Mouse (Mus musculus) kidney, postnatal 0 days (tissue): ENCODE data around the gene Npc2. TPM values are rescaled to one million over a fixed set of nuclear protein-coding genes. Genes with fewer than 3 reads are reported as not detected.

ENCODE experiments used
- ATAC-seq: fragments of 200-750 bp; cut with Nextera tagmentation; replicated peaks from 2 replicates; pipeline ENCODE4 v1.8.0; 2017; ENCODE audit warnings: low read depth, moderate number of reproducible peaks, moderate TSS enrichment, moderate library complexity; ENCODE audit not compliant: low FRiP score
- DNase-seq: peaks from one replicate; pipeline ENCODE4 v3.0.0-alpha.2; 2016; ENCODE audit warnings: low spot score
- H3K27ac ChIP-seq: fragments of 300-500 bp; sonication (generic); 2 replicates; pipeline ENCODE4 v1.5.1; 2014; ENCODE audit warnings: mild to moderate bottlenecking
- H3K27me3 ChIP-seq: fragments of 300-500 bp; sonication (generic); 2 replicates; pipeline ENCODE4 v1.6.1; 2014; ENCODE audit warnings: low read length, mixed read lengths; ENCODE audit not compliant: insufficient read depth
- H3K36me3 ChIP-seq: fragments of 300-500 bp; sonication (generic); 2 replicates; pipeline ENCODE4 v1.6.1; 2014; ENCODE audit warnings: low read length, mixed read lengths; ENCODE audit not compliant: insufficient read depth
- H3K4me1 ChIP-seq: fragments of 300-500 bp; sonication (generic); replicated peaks from 2 replicates; pipeline ENCODE4 v1.6.1; 2014; ENCODE audit warnings: antibody characterized with exemption, low read length, mixed read lengths; ENCODE audit not compliant: insufficient read depth
- H3K4me2 ChIP-seq: fragments of 300-500 bp; sonication (generic); 2 replicates; pipeline ENCODE4 v1.6.1; 2014; ENCODE audit warnings: mild to moderate bottlenecking, low read length, moderate library complexity, mixed read lengths
- H3K4me3 ChIP-seq: fragments of 300-500 bp; sonication (generic); replicated peaks from 2 replicates; pipeline ENCODE4 v1.5.1; 2014; ENCODE audit warnings: low read depth, low read length
- H3K9ac ChIP-seq: fragments of 300-500 bp; sonication (generic); 2 replicates; pipeline ENCODE4 v1.6.1; 2014; ENCODE audit warnings: low read depth, low read length
- H3K9me3 ChIP-seq: fragments of 300-500 bp; sonication (generic); replicated peaks from 2 replicates; pipeline ENCODE4 v1.6.1; 2016; ENCODE audit warnings: low read length, inconsistent platforms, mixed read lengths
- CTCF ChIP-seq: IDR thresholded peaks from 2 replicates; pipeline ENCODE4 v1.5.1; 2016; ENCODE audit warnings: antibody characterized with exemption, low read depth, mild to moderate bottlenecking, moderate library complexity
- WGBS: fragments of 180-500 bp; shearing (Covaris S2); extraction: QIAGEN DNeasy Blood & Tissue Kit; methylation state at CpG from one replicate; pipeline ENCODE4 v1.1.7; 2014; 5-methylcytosine and 5-hydroxymethylcytosine counted together
- polyA plus RNA-seq: library from polyadenylated mRNA; unstranded; fragments of >200 nt; fragmentation: Nextera tagmentation; extraction: Ambion mirVana; gene quantifications from 2 replicates; pipeline ENCODE4 v1.2.1, GENCODE M21; 2015

Gene Npc2
- polyA plus RNA-seq, 1 experiment from 2014 or later: 70.5 TPM

GRCm38 (mm10) chr12:84759063-84759462 lies 13.9 kb downstream of the Npc2 start:
- peaks cover 29% of the 10 kb centered on the region for H3K36me3 ChIP-seq
- peak; percentile 54 for DNase-seq
- H3K9me3 ChIP-seq: no peaks in the 10 kb centered on the region
- 82% methylated on average over 2 of the region's 2 CpGs for WGBS
- H3K27me3 ChIP-seq: no peaks in the 10 kb centered on the region
- H3K9ac ChIP-seq: no peak overlapping the region
- H3K4me1 ChIP-seq: no peaks in the 10 kb centered on the region
- no peak for ATAC-seq
- TF ChIP-seq CTCF: peak; percentile 63
- no peak overlapping the region for H3K27ac ChIP-seq
- H3K4me2 ChIP-seq: no peak overlapping the region
- H3K4me3 ChIP-seq: no peak overlapping the region

- Histone ChIP-seq H3K9me3 (no peaks in the 10 kb centered on the region), H3K4me1 (no peaks in the 10 kb centered on the region), H3K4me3 (no peak overlapping the region), H3K9ac (no peak overlapping the region), H3K27ac (no peak overlapping the region), H3K27me3 (peaks cover 7% of the 10 kb centered on the region; the same call in 1 of the 2 replicates), H3K36me3 (peaks cover 27% of the 10 kb centered on the region), H3K4me2 (no peak overlapping the region)
- no peak for DNase-seq
- no peak for ATAC-seq
- no peak for TF ChIP-seq CTCF
- 89% methylated on average over 10 of the region's 10 CpGs for WGBS
Observed at GRCm38 (mm10) chr12:84756016-84756415, 16.9 kb downstream of the Npc2 start.

- ATAC-seq (no peak; the same call in 1 of the 2 replicates), DNase-seq (peak; percentile 69)
- Histone ChIP-seq H3K27ac (no peak overlapping the region), H3K4me2 (no peak overlapping the region), H3K4me1 (no peaks in the 10 kb centered on the region), H3K36me3 (peaks cover 27% of the 10 kb centered on the region), H3K4me3 (no peak overlapping the region), H3K9me3 (no peaks in the 10 kb centered on the region), H3K27me3 (peaks cover 7% of the 10 kb centered on the region; the same call in 1 of the 2 replicates), H3K9ac (no peak overlapping the region)
- WGBS: 61% methylated on average over 16 of the region's 16 CpGs
- peak; percentile 79 for TF ChIP-seq CTCF
Observed at GRCm38 (mm10) chr12:84755008-84755695, 17.8 kb downstream of the Npc2 start.

GRCm38 (mm10) chr12:84752131-84752977 lies 20.6 kb downstream of the Npc2 start:
- Histone ChIP-seq H3K9me3 (no peaks in the 10 kb centered on the region), H3K4me3 (no peak overlapping the region), H3K4me2 (no peak overlapping the region), H3K4me1 (no peaks in the 10 kb centered on the region), H3K27ac (no peak overlapping the region), H3K9ac (no peak overlapping the region), H3K36me3 (peaks cover 13% of the 10 kb centered on the region), H3K27me3 (peaks cover 7% of the 10 kb centered on the region; the same call in 1 of the 2 replicates)
- DNase-seq: no peak
- ATAC-seq: no peak
- WGBS: 39% methylated on average over 14 of the region's 14 CpGs
- no peak for TF ChIP-seq CTCF

- H3K27me3 ChIP-seq: peaks cover 7% of the 10 kb centered on the region; the same call in 1 of the 2 replicates
- no peak overlapping the region for H3K27ac ChIP-seq
- no peaks in the 10 kb centered on the region for H3K4me1 ChIP-seq
- H3K9ac ChIP-seq: no peak overlapping the region
- TF ChIP-seq CTCF: no peak
- H3K4me3 ChIP-seq: no peak overlapping the region
- H3K36me3 ChIP-seq: peaks cover under 1% of the 10 kb centered on the region; the same call in 1 of the 2 replicates
- no peak for ATAC-seq
- H3K9me3 ChIP-seq: no peaks in the 10 kb centered on the region
- 29% methylated on average over 14 of the region's 14 CpGs for WGBS
- no peak for DNase-seq
- no peak overlapping the region for H3K4me2 ChIP-seq
Observed at GRCm38 (mm10) chr12:84750661-84751060, 22.3 kb downstream of the Npc2 start.

- Histone ChIP-seq H3K27ac (no peak overlapping the region), H3K27me3 (peaks cover 7% of the 10 kb centered on the region; the same call in 1 of the 2 replicates), H3K4me2 (no peak overlapping the region), H3K4me1 (no peaks in the 10 kb centered on the region), H3K4me3 (no peak overlapping the region), H3K9me3 (no peaks in the 10 kb centered on the region), H3K9ac (no peak overlapping the region), H3K36me3 (no peaks in the 10 kb centered on the region)
- no peak for DNase-seq
- 59% methylated on average over 3 of the region's 3 CpGs for WGBS
- no peak for ATAC-seq
- TF ChIP-seq CTCF: no peak
Observed at GRCm38 (mm10) chr12:84748134-84748533, 24.8 kb downstream of the Npc2 start.
